Mouse (Mus musculus): ENCODE results near the gene Gm17416.
A peak's percentile ranks its signal among the peaks of the same experiment; 100 is the strongest.

Gene Gm17416

GRCm38 (mm10) chr2:152569038-152569437 lies at the start of gene Gm17416:
TSS of gene Gm17416 (plus strand) at chr2:152569338.
- no peak for DNase-seq (ENCODE audit: low spot score)

- DNase-seq (ENCODE audit: low spot score): no peak
These were observed 29.0 kb upstream of the Gm17416 start, which contains the start of gene Defb29 for GRCm38 (mm10) chr2:152539944-152540710. TSS of gene Defb29 (minus strand) at chr2:152540098.

- no peak for DNase-seq (ENCODE audit: low spot score)
These were observed 27.2 kb upstream of the Gm17416 start for GRCm38 (mm10) chr2:152541979-152542378.

GRCm38 (mm10) chr2:152542897-152543296 lies 26.2 kb upstream of the Gm17416 start:
- no peak for DNase-seq (ENCODE audit: low spot score)

- no peak for DNase-seq (ENCODE audit: low spot score)
These were observed 25.7 kb upstream of the Gm17416 start for GRCm38 (mm10) chr2:152543478-152543877.

- peak; percentile 76 for DNase-seq (ENCODE audit: low spot score)
These were observed 24.4 kb upstream of the Gm17416 start for GRCm38 (mm10) chr2:152544691-152545090.

- DNase-seq (ENCODE audit: low spot score): no peak
These were observed 21.0 kb upstream of the Gm17416 start for GRCm38 (mm10) chr2:152548124-152548523.

- DNase-seq (ENCODE audit: low spot score): peak; percentile 55
These were observed 15.2 kb upstream of the Gm17416 start for GRCm38 (mm10) chr2:152553774-152554423.

GRCm38 (mm10) chr2:152556655-152557054 lies 12.5 kb upstream of the Gm17416 start:
- no peak for DNase-seq (ENCODE audit: low spot score)

- no peak for DNase-seq (ENCODE audit: low spot score)
These were observed 743 bp downstream of the Gm17416 start for GRCm38 (mm10) chr2:152569881-152570280.

GRCm38 (mm10) chr2:152570313-152570712 lies 1.2 kb downstream of the Gm17416 start:
- DNase-seq (ENCODE audit: low spot score): no peak

GRCm38 (mm10) chr2:152572114-152572794 lies 3.1 kb downstream of the Gm17416 start, which contains the start of gene Defb21:
TSS of gene Defb21 (plus strand) at chr2:152572744.
- DNase-seq (ENCODE audit: low spot score): no peak

GRCm38 (mm10) chr2:152573484-152573883 lies 4.3 kb downstream of the Gm17416 start:
- no peak for DNase-seq (ENCODE audit: low spot score)

- no peak for DNase-seq (ENCODE audit: low spot score)
These were observed 11.0 kb downstream of the Gm17416 start, which contains the start of gene Defb19 for GRCm38 (mm10) chr2:152580107-152580506. TSS of gene Defb19 (minus strand) at chr2:152580312.

- no peak for DNase-seq (ENCODE audit: low spot score)
These were observed 11.5 kb downstream of the Gm17416 start for GRCm38 (mm10) chr2:152580612-152581011.

GRCm38 (mm10) chr2:152586926-152587560 lies 17.9 kb downstream of the Gm17416 start:
- DNase-seq (ENCODE audit: low spot score): peak; percentile 11

- DNase-seq (ENCODE audit: low spot score): no peak
These were observed 19.3 kb downstream of the Gm17416 start for GRCm38 (mm10) chr2:152588450-152588849.

GRCm38 (mm10) chr2:152589021-152589420 lies 19.9 kb downstream of the Gm17416 start:
- DNase-seq (ENCODE audit: low spot score): no peak

- DNase-seq (ENCODE audit: low spot score): no peak
These were observed 30.2 kb downstream of the Gm17416 start, which contains the start of gene Defb45 for GRCm38 (mm10) chr2:152599299-152599698. TSS of gene Defb45 (minus strand) at chr2:152599399.

- DNase-seq (ENCODE audit: low spot score): no peak
These were observed 30.9 kb downstream of the Gm17416 start for GRCm38 (mm10) chr2:152600076-152600475.

GRCm38 (mm10) chr2:152601275-152601960 lies 32.3 kb downstream of the Gm17416 start:
- no peak for DNase-seq (ENCODE audit: low spot score)

All from layer of hippocampus, adult 11-12 months (tissue).